Mouse (Mus musculus): ENCODE measurements around the gene Mosmo. TPM values are rescaled to one million over a fixed set of nuclear protein-coding genes. Genes with fewer than 3 reads are reported as not detected.

The Mosmo gene
- total and polyA plus RNA-seq, 3 experiments = 10.4 to 19.0 (median 14.0) TPM

DNA sequence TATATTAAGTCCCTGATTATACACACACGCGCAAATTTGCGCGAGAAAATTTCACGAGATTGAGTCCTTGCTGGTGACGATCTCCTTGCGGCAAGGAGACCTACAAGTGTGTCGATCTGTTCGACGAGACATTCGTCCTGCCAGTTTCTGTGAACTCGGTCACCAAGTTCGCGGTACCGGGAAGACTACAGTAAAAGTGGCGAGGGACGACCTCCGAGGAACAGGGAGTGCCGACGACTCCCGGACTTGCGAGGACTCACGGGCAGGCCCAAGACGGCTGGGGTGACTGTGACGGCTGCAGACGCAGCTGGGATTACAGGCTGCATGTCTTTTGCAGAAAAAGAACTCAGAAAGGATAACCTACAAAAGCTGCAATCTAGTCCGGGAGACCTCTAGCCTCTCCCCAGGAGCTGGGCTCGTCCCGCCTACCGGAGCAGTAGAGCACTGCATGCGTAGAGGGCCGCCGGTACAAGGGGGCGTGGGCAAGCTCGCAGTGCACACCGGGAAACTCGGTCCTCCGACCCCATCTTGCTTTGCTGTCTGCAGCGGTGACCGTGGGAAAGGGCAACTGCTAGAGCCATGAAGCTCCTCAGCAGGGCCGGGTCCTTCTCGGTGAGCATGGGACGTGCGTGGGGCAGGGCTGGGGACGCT, 42.6 kb upstream of the Mosmo start, which contains the start of gene Uqcrc2:
Uqcrc2 (plus strand) TSS at position 466 of the 651 bp plus-strand sequence.
- Histone ChIP-seq H3K4me1 (ENCODE audit: control insufficient read depth in 1 of 2, insufficient read depth in 2 of 2) (peaks cover 5 to 30% of the 10 kb centered on the region in 2 experiments; a peak in 3 of 4 replicates), H3K4me3 (replicated peaks in 1 of 3; ENCODE audit: low read depth in 2 of 3, low read length in 2 of 3, poor library complexity in 1 of 3) (peak within 1 kb of the TSS; percentile 84 to 93 (median 92)), H3K9me3 (replicated peaks; ENCODE audit: low read length) (no peaks in the 10 kb centered on the region), H3K79me2 (replicated peaks; ENCODE audit: control insufficient read depth, extremely low read depth, insufficient read depth, poor library complexity, severe bottlenecking) (peaks cover 32% of the 10 kb centered on the region), H3K36me3 (replicated peaks in 1 of 2; ENCODE audit: control insufficient read depth in 1 of 2, insufficient read depth in 1 of 2, low read length in 1 of 2) (peaks cover 13 to 24% of the 10 kb centered on the region in 2 experiments), H3K27me3 (replicated peaks) (no peaks in the 10 kb centered on the region), H3K4me2 (ENCODE audit: insufficient read depth, low read depth, poor library complexity, severe bottlenecking) (peak within 1 kb of the TSS; percentile 82), H3K27ac (ENCODE audit: insufficient read depth, low read depth) (peak within 1 kb of the TSS; percentile 64), H3K9ac (ENCODE audit: insufficient read depth, low read depth) (peak within 1 kb of the TSS; percentile 85)
- DNase-seq (ENCODE audit: extremely low read depth) = peak; percentile 90
- no peak for TF ChIP-seq USF2 (conservative IDR thresholded peaks at IDR 0.05; ENCODE audit: low read depth, low read length)
- no peak; the same call in 1 of the 2 replicates for TF ChIP-seq NRF1 (IDR thresholded peaks at IDR 0.05; ENCODE audit: low read depth, low read length)
- no peak for TF ChIP-seq RCOR1 (conservative IDR thresholded peaks at IDR 0.05; ENCODE audit: low read depth, low read length)
- TF ChIP-seq UBTF (IDR thresholded peaks at IDR 0.05; ENCODE audit: low read depth, low read length) = no peak
- no peak for TF ChIP-seq JUN (IDR thresholded peaks at IDR 0.05; ENCODE audit: insufficient read depth, low read depth, low read length)
- TF ChIP-seq GABPA (IDR thresholded peaks at IDR 0.05; ENCODE audit: insufficient replicate concordance, low read depth, low read length) = no peak
- TF ChIP-seq SMC3 (IDR thresholded peaks at IDR 0.05; ENCODE audit: low read depth, low read length) = no peak
- peak; percentile 42; the same call in 1 of the 2 replicates for TF ChIP-seq MXI1 (IDR thresholded peaks at IDR 0.05; ENCODE audit: low read depth, low read length)
- no peak for TF ChIP-seq BHLHE40 (IDR thresholded peaks at IDR 0.05; ENCODE audit: low read depth, low read length)
- peak in 1 of 2 experiments; percentile 9; a peak in 1 of 4 replicates for TF ChIP-seq CTCF (conservative IDR thresholded peaks at IDR 0.05 in 1 of 2, IDR thresholded peaks at IDR 0.05 in 1 of 2; ENCODE audit: low read depth in 2 of 2, low read length in 2 of 2)
- no peak for TF ChIP-seq ZNF384 (IDR thresholded peaks at IDR 0.05; ENCODE audit: low read depth, low read length)
- TF ChIP-seq JUND (conservative IDR thresholded peaks at IDR 0.05; ENCODE audit: low read depth, low read length) = no peak
- TF ChIP-seq MYC (IDR thresholded peaks at IDR 0.05; ENCODE audit: low read depth, low read length) = no peak
- TF ChIP-seq POLR2AphosphoS2 (IDR thresholded peaks at IDR 0.05; ENCODE audit: low read depth, low read length) = no peak
- TF ChIP-seq ZC3H11A (IDR thresholded peaks at IDR 0.05; ENCODE audit: low read depth, low read length) = no peak
- TF ChIP-seq CHD1 (IDR thresholded peaks at IDR 0.05; ENCODE audit: low read depth, low read length) = no peak
- no peak for TF ChIP-seq PAX5 (IDR thresholded peaks at IDR 0.05; ENCODE audit: low read length)
- TF ChIP-seq SIN3A (IDR thresholded peaks at IDR 0.05; ENCODE audit: low read length) = peak; percentile 61
- peak; percentile 60; the same call in 1 of the 2 replicates for TF ChIP-seq ELF1 (IDR thresholded peaks at IDR 0.05; ENCODE audit: low read depth, low read length)
- no peak for TF ChIP-seq USF1 (IDR thresholded peaks at IDR 0.05; ENCODE audit: low read depth, low read length)
- TF ChIP-seq HCFC1 (IDR thresholded peaks at IDR 0.05; ENCODE audit: low read depth, low read length) = peak; percentile 84
- TF ChIP-seq TBP (conservative IDR thresholded peaks at IDR 0.05; ENCODE audit: low read depth, low read length) = peak; percentile 82
- peak; percentile 77 for TF ChIP-seq ZMIZ1 (IDR thresholded peaks at IDR 0.05; ENCODE audit: low read depth, low read length)
- no peak for TF ChIP-seq ZKSCAN1 (IDR thresholded peaks at IDR 0.05; ENCODE audit: borderline replicate concordance, low read depth, low read length)
- TF ChIP-seq POLR2A (IDR thresholded peaks at IDR 0.05; ENCODE audit: low read depth, low read length) = peak; percentile 92
- peak; percentile 71; the same call in 1 of the 2 replicates for TF ChIP-seq KAT2A (IDR thresholded peaks at IDR 0.05; ENCODE audit: insufficient replicate concordance, low read length)
- no peak for TF ChIP-seq MAFK (IDR thresholded peaks at IDR 0.05; ENCODE audit: insufficient replicate concordance, low read length)
- peak; percentile 60; the same call in 1 of the 2 replicates for TF ChIP-seq MEF2A (IDR thresholded peaks at IDR 0.05; ENCODE audit: borderline replicate concordance, low read depth, low read length)
- TF ChIP-seq TCF12 (IDR thresholded peaks at IDR 0.05; ENCODE audit: low read depth, low read length) = peak; percentile 86
- peak; percentile 84 for TF ChIP-seq NELFE (IDR thresholded peaks at IDR 0.05; ENCODE audit: low read depth, low read length)
- TF ChIP-seq IRF4 (IDR thresholded peaks at IDR 0.05; ENCODE audit: low read depth, low read length) = peak; percentile 42; the same call in 1 of the 2 replicates
- TF ChIP-seq EP300 (IDR thresholded peaks at IDR 0.05; ENCODE audit: low read length) = no peak
- no peak for TF ChIP-seq E2F4 (IDR thresholded peaks at IDR 0.05; ENCODE audit: insufficient replicate concordance, low read depth, low read length)
- TF ChIP-seq CHD2 (IDR thresholded peaks at IDR 0.05; ENCODE audit: low read length) = no peak
- no peak for TF ChIP-seq RAD21 (IDR thresholded peaks at IDR 0.05; ENCODE audit: low read depth, low read length)
- TF ChIP-seq ETS1 (conservative IDR thresholded peaks at IDR 0.05; ENCODE audit: low read depth, low read length) = no peak
- peak; percentile 35; the same call in 1 of the 2 replicates for TF ChIP-seq MAZ (IDR thresholded peaks at IDR 0.05; ENCODE audit: low read depth, low read length)
- TF ChIP-seq MAX (IDR thresholded peaks at IDR 0.05; ENCODE audit: low read length) = peak; percentile 46; the same call in 1 of the 2 replicates
- in situ Hi-C loops (cut with MboI; ENCODE audit: low pct_ligation_motif_present, low pct_unique_long_range_greater_than_20kb, low sequenced_read_pairs) = loop anchor here (10.0 to 25.0 kb wide), 2 partner anchors 190 to 523 kb away; partner anchors contain the start of gene Tmem159
- dilution Hi-C loops (cut with MboI; ENCODE audit: extremely low pct_ligation_motif_present, extremely low pct_unique_long_range_greater_than_20kb, low sequenced_read_pairs) = no loop called here

All from CH12.LX (cell line).